Mouse (Mus musculus): ENCODE results near the gene Apol7e. TPM values are rescaled to one million over a fixed set of nuclear protein-coding genes. Genes with fewer than 3 reads are reported as not detected.
A peak's percentile ranks its signal among the peaks of the same experiment; 100 is the strongest.
"Not testable (repeated sequence)": the region's sequence is repeated elsewhere in the genome, so short reads cannot be mapped to it uniquely, and the experiment has no call there.

Apol7e gene
- polyA plus RNA-seq, 1 experiment: 2.4 TPM

GRCm38 (mm10) chr15:77740511-77741297 is 42.0 kb downstream of the Apol7e start:
- DNase-seq: no peak
- Histone ChIP-seq H3K4me3 (ENCODE audit: insufficient read depth, low read depth, low read length) (no peak overlapping the region), H3K36me3 (ENCODE audit: control insufficient read depth, insufficient read depth, low read length) (no peaks in the 10 kb centered on the region), H3K27ac (ENCODE audit: insufficient read depth, low read depth, low read length) (no peak overlapping the region), H3K4me1 (ENCODE audit: control insufficient read depth, insufficient read depth, low read length) (no peaks in the 10 kb centered on the region), H3K27me3 (replicated peaks; ENCODE audit: control insufficient read depth, insufficient read depth, low read length) (no peaks in the 10 kb centered on the region)
- 74% methylated on average over 9 of the region's 9 CpGs for WGBS
- no peak for TF ChIP-seq POLR2A (IDR thresholded peaks at IDR 0.05; ENCODE audit: low read depth, low read length)
- peak; percentile 59 for TF ChIP-seq CTCF (conservative IDR thresholded peaks at IDR 0.05; ENCODE audit: insufficient read depth, insufficient read length, low read depth, low read length)

GRCm38 (mm10) chr15:77741556-77741955 is 42.9 kb downstream of the Apol7e start:
- H3K27me3 ChIP-seq (replicated peaks; ENCODE audit: control insufficient read depth, insufficient read depth, low read length); DNase-seq; H3K36me3 ChIP-seq (ENCODE audit: control insufficient read depth, insufficient read depth, low read length); H3K4me3 ChIP-seq (ENCODE audit: insufficient read depth, low read depth, low read length); H3K27ac ChIP-seq (ENCODE audit: insufficient read depth, low read depth, low read length); H3K4me1 ChIP-seq (ENCODE audit: control insufficient read depth, insufficient read depth, low read length): not testable (repeated sequence)
- 87% methylated on average over 6 of the region's 6 CpGs for WGBS

DNA sequence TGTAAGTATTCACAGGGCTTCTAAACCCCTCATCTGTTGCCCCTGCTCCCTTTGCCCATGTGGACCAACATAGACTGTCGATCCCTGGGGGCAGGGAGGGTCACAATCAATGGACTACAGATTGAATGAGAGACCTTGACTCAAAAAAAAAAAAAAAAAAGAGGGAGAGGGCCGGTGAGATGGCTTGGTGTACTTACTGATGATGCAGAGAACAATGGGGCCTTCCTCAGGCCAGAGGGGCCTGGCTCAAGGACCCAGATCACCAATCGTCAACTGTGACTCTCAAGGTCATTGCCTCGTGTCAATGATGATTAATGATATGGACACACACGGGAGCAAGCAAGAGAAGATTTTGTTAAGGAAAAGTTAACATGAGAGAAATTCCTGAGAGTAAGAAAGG is 46.0 kb downstream of the Apol7e start:
- WGBS: 29% methylated on average over 5 of the region's 5 CpGs
- no peak overlapping the region for H3K27ac ChIP-seq (ENCODE audit: insufficient read depth, low read depth, low read length)

DNA sequence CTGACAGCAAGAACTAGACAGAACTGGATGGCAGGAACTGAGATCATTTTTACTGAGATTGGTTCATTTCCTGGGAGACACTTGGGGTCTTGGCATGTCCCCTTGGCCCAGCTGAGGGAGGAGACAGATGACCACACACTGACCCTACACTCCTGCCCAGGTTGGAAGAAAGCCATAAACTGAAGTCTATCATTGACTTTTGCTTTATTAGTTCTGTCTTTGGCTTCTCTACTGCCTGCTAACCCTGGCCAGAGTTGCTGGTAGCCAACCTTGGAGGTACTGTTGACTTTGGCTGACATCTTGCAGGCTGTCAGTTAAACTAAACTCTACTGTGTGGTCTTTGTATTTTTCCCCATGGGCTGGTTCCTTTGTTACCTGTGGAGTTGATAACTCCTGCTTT is 46.4 kb downstream of the Apol7e start:
- Histone ChIP-seq H3K4me3 (ENCODE audit: insufficient read depth, low read depth, low read length) (no peak overlapping the region), H3K27ac (ENCODE audit: insufficient read depth, low read depth, low read length) (no peak overlapping the region), H3K27me3 (replicated peaks; ENCODE audit: control insufficient read depth, insufficient read depth, low read length) (no peaks in the 10 kb centered on the region), H3K36me3 (ENCODE audit: control insufficient read depth, insufficient read depth, low read length) (no peaks in the 10 kb centered on the region), H3K4me1 (ENCODE audit: control insufficient read depth, insufficient read depth, low read length) (no peaks in the 10 kb centered on the region)
- TF ChIP-seq POLR2A (IDR thresholded peaks at IDR 0.05; ENCODE audit: low read depth, low read length) (no peak), CTCF (conservative IDR thresholded peaks at IDR 0.05; ENCODE audit: insufficient read depth, insufficient read length, low read depth, low read length) (no peak)
- no peak for DNase-seq

More for the DNA sequence above, 46.0 kb downstream of the Apol7e start:
- H3K4me3 ChIP-seq (ENCODE audit: insufficient read depth, low read depth, low read length): no peak overlapping the region
- TF ChIP-seq CTCF (conservative IDR thresholded peaks at IDR 0.05; ENCODE audit: insufficient read depth, insufficient read length, low read depth, low read length) (no peak), POLR2A (IDR thresholded peaks at IDR 0.05; ENCODE audit: low read depth, low read length) (no peak)
- no peaks in the 10 kb centered on the region for H3K4me1 ChIP-seq (ENCODE audit: control insufficient read depth, insufficient read depth, low read length)
- no peaks in the 10 kb centered on the region for H3K27me3 ChIP-seq (replicated peaks; ENCODE audit: control insufficient read depth, insufficient read depth, low read length)
- no peaks in the 10 kb centered on the region for H3K36me3 ChIP-seq (ENCODE audit: control insufficient read depth, insufficient read depth, low read length)
- DNase-seq: no peak

GRCm38 (mm10) chr15:77746326-77746725 is 47.7 kb downstream of the Apol7e start:
- Histone ChIP-seq H3K27ac (ENCODE audit: insufficient read depth, low read depth, low read length) (no peak overlapping the region), H3K27me3 (replicated peaks; ENCODE audit: control insufficient read depth, insufficient read depth, low read length) (no peaks in the 10 kb centered on the region)

DNA sequence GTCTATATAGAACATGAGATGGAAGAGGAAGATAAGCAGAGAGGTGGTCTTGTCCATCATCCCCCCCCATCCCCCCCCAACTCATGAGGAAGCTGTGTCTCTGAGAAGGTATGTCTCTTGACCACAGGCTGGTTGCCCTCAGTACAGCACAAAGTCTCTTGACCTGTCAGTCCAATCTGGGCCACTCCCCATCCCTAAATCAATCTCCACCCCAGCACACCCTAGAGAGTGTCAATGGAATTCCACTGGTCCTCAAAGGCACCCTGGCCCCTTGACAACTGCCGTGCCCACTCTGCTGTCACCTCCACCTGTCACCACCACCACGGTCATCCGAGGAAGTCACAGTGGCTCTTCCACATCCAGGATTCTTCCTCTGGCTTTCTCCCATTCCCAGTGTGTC is 49.8 kb downstream of the Apol7e start:
- no peak for DNase-seq
- WGBS: 86% methylated on average over 3 of the region's 3 CpGs
- Histone ChIP-seq H3K27ac (ENCODE audit: insufficient read depth, low read depth, low read length) (no peak overlapping the region), H3K4me1 (ENCODE audit: control insufficient read depth, insufficient read depth, low read length) (no peaks in the 10 kb centered on the region), H3K4me3 (ENCODE audit: insufficient read depth, low read depth, low read length) (no peak overlapping the region), H3K36me3 (ENCODE audit: control insufficient read depth, insufficient read depth, low read length) (no peaks in the 10 kb centered on the region), H3K27me3 (replicated peaks; ENCODE audit: control insufficient read depth, insufficient read depth, low read length) (no peaks in the 10 kb centered on the region)
- TF ChIP-seq CTCF (conservative IDR thresholded peaks at IDR 0.05; ENCODE audit: insufficient read depth, insufficient read length, low read depth, low read length): no peak

More at GRCm38 (mm10) chr15:77746326-77746725, 47.7 kb downstream of the Apol7e start:
- WGBS: 96% methylated on average over 1 of the region's 1 CpGs
- no peaks in the 10 kb centered on the region for H3K4me1 ChIP-seq (ENCODE audit: control insufficient read depth, insufficient read depth, low read length)
- H3K4me3 ChIP-seq (ENCODE audit: insufficient read depth, low read depth, low read length): no peak overlapping the region
- no peak for DNase-seq
- H3K36me3 ChIP-seq (ENCODE audit: control insufficient read depth, insufficient read depth, low read length): no peaks in the 10 kb centered on the region
- no peak for TF ChIP-seq POLR2A (IDR thresholded peaks at IDR 0.05; ENCODE audit: low read depth, low read length)
- TF ChIP-seq CTCF (conservative IDR thresholded peaks at IDR 0.05; ENCODE audit: insufficient read depth, insufficient read length, low read depth, low read length): no peak

- no peak overlapping the region for H3K27ac ChIP-seq (ENCODE audit: insufficient read depth, low read depth, low read length)
- no peak for DNase-seq
- H3K4me1 ChIP-seq (ENCODE audit: control insufficient read depth, insufficient read depth, low read length): no peaks in the 10 kb centered on the region
- WGBS: 87% methylated on average over 10 of the region's 10 CpGs
- H3K4me3 ChIP-seq (ENCODE audit: insufficient read depth, low read depth, low read length): no peak overlapping the region
- TF ChIP-seq POLR2A (IDR thresholded peaks at IDR 0.05; ENCODE audit: low read depth, low read length): no peak
- no peak for TF ChIP-seq CTCF (conservative IDR thresholded peaks at IDR 0.05; ENCODE audit: insufficient read depth, insufficient read length, low read depth, low read length)
- H3K27me3 ChIP-seq (replicated peaks; ENCODE audit: control insufficient read depth, insufficient read depth, low read length): no peaks in the 10 kb centered on the region
- H3K36me3 ChIP-seq (ENCODE audit: control insufficient read depth, insufficient read depth, low read length): no peaks in the 10 kb centered on the region
These were observed 51.1 kb downstream of the Apol7e start for GRCm38 (mm10) chr15:77749717-77750116.

Measured in kidney, adult 2 months (tissue).